Mouse (Mus musculus): ENCODE results near the gene Pgs1. TPM values are rescaled to one million over a fixed set of nuclear protein-coding genes. Genes with fewer than 3 reads are reported as not detected.

Gene Pgs1
- polyA plus RNA-seq, 1 experiment from 2014 or later: 43.1 TPM

DNA sequence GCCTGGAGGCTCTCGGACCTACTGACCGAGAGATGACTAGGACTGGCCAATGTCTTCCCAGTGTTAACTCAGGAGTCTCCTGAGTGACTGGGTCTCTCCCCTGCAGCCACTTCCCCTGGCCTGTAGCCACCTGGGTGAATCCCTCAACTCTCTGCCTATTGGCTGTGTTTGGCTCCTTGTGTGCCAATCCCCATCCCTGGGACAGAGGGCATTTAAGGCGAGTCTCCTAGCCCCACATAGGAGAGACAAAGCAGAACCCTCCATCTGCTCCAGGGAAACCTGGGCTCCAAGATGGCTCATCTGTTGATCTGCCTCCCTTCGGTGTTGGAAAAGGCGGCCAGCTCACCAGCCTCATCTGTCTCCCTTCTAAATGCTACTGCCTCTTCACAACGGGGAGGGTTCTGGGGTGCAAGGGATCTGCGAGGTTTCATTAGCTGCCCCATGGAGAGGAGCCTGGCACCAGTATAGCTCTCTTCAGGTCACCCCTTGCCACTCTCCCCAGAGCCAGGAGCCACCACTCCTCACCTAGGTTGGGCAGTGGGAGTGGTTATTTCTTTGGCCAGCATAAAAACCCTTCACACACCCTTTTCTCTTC is 19.5 kb upstream of the Pgs1 start:
- WGBS: 35% methylated on average over 7 of the region's 7 CpGs
- no peak for ATAC-seq
- Histone ChIP-seq H3K36me3 (ENCODE audit: control insufficient read depth, insufficient read depth, low read length) (peaks cover 6% of the 10 kb centered on the region; the same call in 1 of the 2 replicates), H3K27ac (ENCODE audit: low read depth, low read length) (no peak overlapping the region), H3K9ac (ENCODE audit: low read length) (peak overlapping the region; percentile 22; the same call in 1 of the 2 replicates), H3K4me2 (ENCODE audit: low read length) (peak overlapping the region; percentile 98), H3K4me3 (ENCODE audit: low read depth, low read length) (peak overlapping the region; percentile 76; the same call in 1 of the 2 replicates), H3K4me1 (ENCODE audit: control insufficient read depth, insufficient read depth, low read length) (peaks cover 44% of the 10 kb centered on the region), H3K9me3 (replicated peaks; ENCODE audit: control insufficient read depth, low read length) (no peaks in the 10 kb centered on the region), H3K27me3 (replicated peaks; ENCODE audit: control insufficient read depth, insufficient read depth, low read length) (no peaks in the 10 kb centered on the region; the same call in 1 of the 2 replicates)
- DNase-seq (ENCODE audit: low spot score): no peak

DNA sequence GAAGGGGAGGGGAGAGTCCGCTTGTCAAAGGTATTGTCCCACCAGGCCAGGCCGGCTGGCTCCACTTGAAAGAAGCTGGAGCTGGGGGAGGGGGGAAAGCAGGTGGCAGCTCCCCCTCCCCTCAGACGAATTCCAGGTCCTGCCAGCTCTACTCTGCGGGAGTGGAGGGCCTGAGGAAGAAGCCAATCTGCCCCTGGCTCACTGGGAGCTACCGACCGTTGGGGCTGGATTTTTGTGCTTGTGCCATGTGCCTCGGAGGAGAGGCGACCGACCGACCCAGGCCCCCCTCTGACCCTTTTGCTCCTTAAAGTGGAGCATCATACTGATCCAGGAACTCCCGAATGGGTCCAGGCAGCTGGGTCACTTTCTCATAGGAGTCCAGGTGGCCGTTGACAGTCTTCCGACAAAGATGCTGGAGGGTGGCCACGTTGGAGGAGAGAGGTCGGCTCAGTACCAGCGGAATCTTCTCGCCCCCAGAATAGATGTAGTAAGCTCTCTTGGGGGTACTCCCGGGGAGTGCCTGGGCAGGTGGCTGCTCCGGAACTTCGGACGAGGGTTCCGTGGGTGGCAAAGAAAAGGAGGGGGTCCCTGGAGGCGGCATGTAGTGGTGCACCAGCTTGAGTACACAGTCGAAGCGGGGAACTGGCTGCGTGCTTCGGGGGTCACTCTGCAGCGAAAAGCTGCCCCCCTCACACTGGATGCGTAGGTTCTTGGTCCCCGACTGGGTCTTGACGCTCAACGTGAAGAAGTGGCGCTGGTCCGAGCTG is 18.7 kb upstream of the Pgs1 start:
- ATAC-seq (no peak), DNase-seq (ENCODE audit: low spot score) (peak; percentile 57)
- H3K4me1 ChIP-seq (ENCODE audit: control insufficient read depth, insufficient read depth, low read length): peaks cover 44% of the 10 kb centered on the region
- H3K9ac ChIP-seq (ENCODE audit: low read length): peak overlapping the region; percentile 84
- peaks cover 6% of the 10 kb centered on the region; the same call in 1 of the 2 replicates for H3K36me3 ChIP-seq (ENCODE audit: control insufficient read depth, insufficient read depth, low read length)
- H3K4me3 ChIP-seq (ENCODE audit: low read depth, low read length): peak overlapping the region; percentile 76
- H3K27me3 ChIP-seq (replicated peaks; ENCODE audit: control insufficient read depth, insufficient read depth, low read length): no peaks in the 10 kb centered on the region; the same call in 1 of the 2 replicates
- H3K4me2 ChIP-seq (ENCODE audit: low read length): peak overlapping the region; percentile 98
- 3% methylated on average over 34 of the region's 34 CpGs for WGBS
- 0 out of 2 replicates have a peak overlapping the region, but pooled peaks have one; percentile 92 for H3K27ac ChIP-seq (ENCODE audit: low read depth, low read length)
- no peaks in the 10 kb centered on the region for H3K9me3 ChIP-seq (replicated peaks; ENCODE audit: control insufficient read depth, low read length)

- peak; percentile 0; the same call in 1 of the 2 replicates for ATAC-seq
- H3K27ac ChIP-seq (ENCODE audit: low read depth, low read length): peak overlapping the region; percentile 92; the same call in 1 of the 2 replicates
- H3K9ac ChIP-seq (ENCODE audit: low read length): peak overlapping the region; percentile 84
- H3K27me3 ChIP-seq (replicated peaks; ENCODE audit: control insufficient read depth, insufficient read depth, low read length): no peaks in the 10 kb centered on the region; the same call in 1 of the 2 replicates
- peak overlapping the region; percentile 76 for H3K4me3 ChIP-seq (ENCODE audit: low read depth, low read length)
- no peaks in the 10 kb centered on the region for H3K9me3 ChIP-seq (replicated peaks; ENCODE audit: control insufficient read depth, low read length)
- WGBS: 1% methylated on average over 62 of the region's 64 CpGs
- peaks cover 39% of the 10 kb centered on the region for H3K4me1 ChIP-seq (ENCODE audit: control insufficient read depth, insufficient read depth, low read length)
- H3K36me3 ChIP-seq (ENCODE audit: control insufficient read depth, insufficient read depth, low read length): peaks cover 6% of the 10 kb centered on the region; the same call in 1 of the 2 replicates
- peak; percentile 43 for DNase-seq (ENCODE audit: low spot score)
- peak overlapping the region; percentile 98 for H3K4me2 ChIP-seq (ENCODE audit: low read length)
Measured at GRCm38 (mm10) chr11:117968016-117968671, 17.9 kb upstream of the Pgs1 start.

- DNase-seq (ENCODE audit: low spot score) (peak; percentile 66), ATAC-seq (peak; percentile 49; the same call in 1 of the 2 replicates)
- WGBS: under 1% methylated on average over 31 of the region's 34 CpGs
- Histone ChIP-seq H3K27ac (ENCODE audit: low read depth, low read length) (peak overlapping the region; percentile 92), H3K4me1 (ENCODE audit: control insufficient read depth, insufficient read depth, low read length) (peaks cover 36% of the 10 kb centered on the region), H3K4me2 (ENCODE audit: low read length) (peak overlapping the region; percentile 98), H3K9me3 (replicated peaks; ENCODE audit: control insufficient read depth, low read length) (no peaks in the 10 kb centered on the region), H3K36me3 (ENCODE audit: control insufficient read depth, insufficient read depth, low read length) (peaks cover 6% of the 10 kb centered on the region; the same call in 1 of the 2 replicates), H3K27me3 (replicated peaks; ENCODE audit: control insufficient read depth, insufficient read depth, low read length) (no peaks in the 10 kb centered on the region; the same call in 1 of the 2 replicates), H3K4me3 (ENCODE audit: low read depth, low read length) (peak overlapping the region; percentile 76), H3K9ac (ENCODE audit: low read length) (peak overlapping the region; percentile 84)
Measured at GRCm38 (mm10) chr11:117968716-117969099, 17.4 kb upstream of the Pgs1 start.

DNA sequence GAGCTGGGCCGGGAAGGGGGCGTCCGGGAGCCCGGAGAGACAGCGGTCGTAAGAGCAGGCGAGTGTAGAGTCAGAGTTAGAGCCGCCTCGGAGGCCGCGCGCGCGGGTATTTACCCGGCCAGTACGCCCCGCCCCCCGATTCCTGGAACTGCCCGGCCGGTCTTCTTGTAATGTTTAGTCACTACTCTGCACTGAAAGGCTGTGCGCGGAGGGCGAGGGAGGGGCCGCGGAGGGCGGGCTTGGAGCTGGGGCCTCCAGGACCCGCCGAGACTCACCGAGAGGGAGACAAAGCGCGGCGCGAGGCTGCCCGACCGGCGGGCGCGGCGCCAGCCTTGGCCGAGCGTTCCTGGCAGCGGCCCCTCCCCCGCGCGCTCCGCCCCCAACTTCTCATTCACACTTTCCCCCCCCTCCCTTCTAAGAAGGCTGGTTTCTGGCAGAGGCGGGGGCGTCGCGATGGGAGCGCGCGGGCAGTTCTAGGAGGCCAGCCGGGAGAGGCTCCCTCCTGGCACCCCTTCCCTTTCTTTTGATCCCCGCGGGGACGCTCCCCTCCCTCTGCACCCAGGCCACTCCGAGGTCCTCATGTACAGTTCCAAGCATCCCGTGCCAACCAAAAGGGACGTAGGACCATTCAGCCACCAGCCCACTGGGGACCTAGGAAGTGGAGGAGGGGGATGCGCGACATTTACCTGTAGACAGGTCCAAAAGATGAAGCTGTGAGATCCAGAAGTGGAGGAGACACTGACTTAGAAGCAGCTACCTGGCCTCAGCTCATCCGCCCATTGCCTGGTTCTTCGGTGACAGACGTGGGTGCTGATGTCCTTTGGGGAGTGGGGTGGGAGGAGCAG is 16.8 kb upstream of the Pgs1 start:
- peak; percentile 96 for DNase-seq (ENCODE audit: low spot score)
- ATAC-seq: peak; percentile 89
- no peaks in the 10 kb centered on the region; the same call in 1 of the 2 replicates for H3K27me3 ChIP-seq (replicated peaks; ENCODE audit: control insufficient read depth, insufficient read depth, low read length)
- peak overlapping the region; percentile 92 for H3K27ac ChIP-seq (ENCODE audit: low read depth, low read length)
- peak overlapping the region; percentile 76 for H3K4me3 ChIP-seq (ENCODE audit: low read depth, low read length)
- no peaks in the 10 kb centered on the region for H3K9me3 ChIP-seq (replicated peaks; ENCODE audit: control insufficient read depth, low read length)
- H3K4me2 ChIP-seq (ENCODE audit: low read length): peak overlapping the region; percentile 98
- peak overlapping the region; percentile 84 for H3K9ac ChIP-seq (ENCODE audit: low read length)
- peaks cover 32% of the 10 kb centered on the region for H3K4me1 ChIP-seq (ENCODE audit: control insufficient read depth, insufficient read depth, low read length)
- H3K36me3 ChIP-seq (ENCODE audit: control insufficient read depth, insufficient read depth, low read length): peaks cover 6% of the 10 kb centered on the region; the same call in 1 of the 2 replicates
- WGBS: 1% methylated on average over 54 of the region's 65 CpGs

GRCm38 (mm10) chr11:117969945-117970872 is 15.9 kb upstream of the Pgs1 start, which contains the start of gene Socs3:
Gene Socs3 (minus strand): TSS chr11:117970047.
- H3K36me3 ChIP-seq (ENCODE audit: control insufficient read depth, insufficient read depth, low read length): peaks cover 6% of the 10 kb centered on the region; the same call in 1 of the 2 replicates
- no peaks in the 10 kb centered on the region; the same call in 1 of the 2 replicates for H3K27me3 ChIP-seq (replicated peaks; ENCODE audit: control insufficient read depth, insufficient read depth, low read length)
- WGBS: 10% methylated on average over 21 of the region's 21 CpGs
- peak within 1 kb of the TSS; percentile 92 for H3K27ac ChIP-seq (ENCODE audit: low read depth, low read length)
- H3K4me1 ChIP-seq (ENCODE audit: control insufficient read depth, insufficient read depth, low read length): peaks cover 32% of the 10 kb centered on the region
- peak within 1 kb of the TSS; percentile 84 for H3K9ac ChIP-seq (ENCODE audit: low read length)
- H3K9me3 ChIP-seq (replicated peaks; ENCODE audit: control insufficient read depth, low read length): no peaks in the 10 kb centered on the region
- peak within 1 kb of the TSS; percentile 98 for H3K4me2 ChIP-seq (ENCODE audit: low read length)
- DNase-seq (ENCODE audit: low spot score) (peak; percentile 95), ATAC-seq (peak; percentile 32)
- peak within 1 kb of the TSS; percentile 76 for H3K4me3 ChIP-seq (ENCODE audit: low read depth, low read length)

DNA sequence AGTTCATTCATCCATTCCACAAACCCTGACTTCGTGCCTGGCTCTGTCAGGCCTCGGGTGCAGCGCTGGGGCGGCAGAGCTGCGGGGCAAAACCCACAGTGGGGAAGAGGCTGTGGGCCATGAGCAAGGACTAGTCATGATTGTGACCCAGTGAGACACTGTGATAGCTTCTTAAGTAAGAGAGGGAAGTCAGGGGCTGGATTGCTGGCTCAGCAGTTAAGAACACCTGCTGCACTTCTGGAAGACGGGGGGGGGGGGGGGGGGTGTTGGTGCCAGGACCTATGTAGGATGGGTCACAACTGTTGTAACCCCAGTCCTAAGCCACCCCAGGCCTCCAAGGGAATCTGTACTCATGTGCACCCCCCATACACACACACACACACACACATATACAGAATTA is 15.0 kb upstream of the Pgs1 start:
- WGBS: 72% methylated on average over 5 of the region's 6 CpGs
- Histone ChIP-seq H3K4me2 (ENCODE audit: low read length) (no peak overlapping the region), H3K9ac (ENCODE audit: low read length) (no peak overlapping the region), H3K4me1 (ENCODE audit: control insufficient read depth, insufficient read depth, low read length) (peaks cover 36% of the 10 kb centered on the region), H3K4me3 (ENCODE audit: low read depth, low read length) (no peak overlapping the region), H3K9me3 (replicated peaks; ENCODE audit: control insufficient read depth, low read length) (no peaks in the 10 kb centered on the region), H3K36me3 (ENCODE audit: control insufficient read depth, insufficient read depth, low read length) (peaks cover 6% of the 10 kb centered on the region; the same call in 1 of the 2 replicates), H3K27ac (ENCODE audit: low read depth, low read length) (no peak overlapping the region), H3K27me3 (replicated peaks; ENCODE audit: control insufficient read depth, insufficient read depth, low read length) (no peaks in the 10 kb centered on the region; the same call in 1 of the 2 replicates)
- ATAC-seq: no peak
- no peak for DNase-seq (ENCODE audit: low spot score)
